ENCODE assay signal across 8 mouse cellular contexts in the genomic region with DNA sequence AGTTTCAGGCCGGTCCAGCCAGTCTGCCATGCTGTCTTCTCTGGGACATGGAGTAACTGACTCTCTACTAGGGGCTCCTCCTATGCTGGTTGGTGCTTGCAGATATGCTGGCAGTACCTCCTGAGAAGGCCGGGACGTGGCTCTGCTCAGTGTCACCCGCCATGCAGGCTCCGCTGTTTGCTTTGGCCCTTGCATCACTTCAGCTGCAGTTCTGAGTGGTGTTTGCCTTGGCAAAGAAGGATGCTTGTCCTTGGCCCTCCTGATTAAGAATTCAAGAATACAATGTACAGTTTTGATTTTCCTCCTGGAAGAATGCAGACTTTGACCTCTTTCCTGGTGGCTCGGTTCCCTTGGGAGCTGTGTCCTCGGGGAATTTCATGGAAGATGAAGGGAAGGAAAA. TPM values are rescaled to one million over a fixed set of nuclear protein-coding genes. Genes with fewer than 3 reads are reported as not detected.
A peak's percentile ranks its signal among the peaks of the same experiment; 100 is the strongest.
DNase-seq lines count a peak whose midpoint lies in the region; ATAC-seq lines count a peak whose summit lies in the region.
"Had no signal": no experiment of that assay in that cellular context is flagged by ENCODE, and none has a peak within 500 bp of the region (broad histone marks: within the 10 kb centered on the region; RNA-seq: fewer than 3 reads in every experiment).

No protein-coding gene starts in this region.

- DNase-seq in neural tube, embryonic 10.5 days (ENCODE audit: extremely low spot score, low spot score), result no peak
- peak; percentile 44 to 83 for DNase-seq in kidney, postnatal 25 days
- peak; percentile 44 for DNase-seq in testis, postnatal 14 days (ENCODE audit: low spot score)
- no peak for DNase-seq in thymus, adult 18-20 months
- DNase-seq in layer of hippocampus, postnatal 14 days (ENCODE audit: low spot score in 2 of 2), result no peak

- H3K4me3 ChIP-seq in neural tube, embryonic 13.5 days, result no peak overlapping the region
- peak overlapping the region; percentile 80 for H3K4me3 ChIP-seq in heart, embryonic 12.5 days
- H3K4me3 ChIP-seq: erythroblast, embryonic 14.5 days had no signal

- no peak overlapping the region for H3K9ac ChIP-seq in neural tube, embryonic 13.5 days
- no peak overlapping the region for H3K9ac ChIP-seq in heart, embryonic 12.5 days

- H3K9me3 ChIP-seq in neural tube, embryonic 13.5 days, result no peaks in the 10 kb centered on the region
- H3K9me3 ChIP-seq in heart, embryonic 12.5 days (replicated peaks), result no peaks in the 10 kb centered on the region

- H3K4me2 ChIP-seq in neural tube, embryonic 13.5 days, result 0 out of 2 replicates have a peak overlapping the region, but pooled peaks have one; percentile 96
- peak overlapping the region; percentile 93 for H3K4me2 ChIP-seq in heart, embryonic 12.5 days

- WGBS in neural tube, embryonic 13.5 days, result 84% methylated on average over 7 of the region's 7 CpGs
- 52% methylated on average over 7 of the region's 7 CpGs for WGBS in heart, embryonic 12.5 days

- H3K36me3 ChIP-seq in neural tube, embryonic 13.5 days, result no peaks in the 10 kb centered on the region
- H3K36me3 ChIP-seq in heart, embryonic 12.5 days, result no peaks in the 10 kb centered on the region

- peaks cover 25% of the 10 kb centered on the region for H3K27me3 ChIP-seq in neural tube, embryonic 13.5 days
- H3K27me3 ChIP-seq in heart, embryonic 12.5 days (replicated peaks), result peaks cover 17% of the 10 kb centered on the region

- no peak overlapping the region for H3K27ac ChIP-seq in neural tube, embryonic 13.5 days (replicated peaks)
- peak overlapping the region; percentile 55 for H3K27ac ChIP-seq in heart, embryonic 12.5 days (ENCODE audit: poor library complexity, severe bottlenecking)

- no peak for ATAC-seq in neural tube, embryonic 13.5 days (ENCODE audit: low read depth)
- ATAC-seq in heart, embryonic 12.5 days (ENCODE audit: insufficient number of reproducible peaks, low FRiP score), result peak; percentile 22; the same call in 1 of the 2 replicates

- peaks cover 44% of the 10 kb centered on the region for H3K4me1 ChIP-seq in neural tube, embryonic 13.5 days (replicated peaks)
- H3K4me1 ChIP-seq in heart, embryonic 12.5 days (replicated peaks), result peaks cover 71% of the 10 kb centered on the region

RNA-seq across cellular contexts. Expression of a gene that starts 2.8 kb away (rescaled TPM):
- 11.1 and 12.7 TPM in 2 replicates for polyA plus RNA-seq in neural tube, embryonic 13.5 days (2015; fragmentation: Nextera tagmentation; extraction: Ambion mirVana)
- polyA plus RNA-seq in heart, embryonic 12.5 days (2016; fragmentation: Nextera tagmentation; extraction: Ambion mirVana), result 15.6 and 16.4 TPM in 2 replicates
- 100 to 1,000 TPM; 148 TPM for total RNA-seq in layer of hippocampus, postnatal 14 days (2021)

RNA-seq across cellular contexts. Expression of a gene that starts 32.1 kb away (rescaled TPM):
- polyA plus RNA-seq in neural tube, embryonic 13.5 days (2015; fragmentation: Nextera tagmentation; extraction: Ambion mirVana), result 97.5 and 102 TPM in 2 replicates
- polyA plus RNA-seq in heart, embryonic 12.5 days (2016; fragmentation: Nextera tagmentation; extraction: Ambion mirVana), result 67.8 and 70.4 TPM in 2 replicates
- 10 to 100 TPM; 37.1 to 39.1 TPM for total RNA-seq in layer of hippocampus, postnatal 14 days (2021)

Comparison
In these comparisons a context has a peak if more than half of its experiments do, and no peak if none do; other contexts are left out.
1. DNase-seq: peak in kidney, postnatal 25 days (2 of 2) and testis, postnatal 14 days (single experiment); none in neural tube, embryonic 10.5 days (single experiment), thymus, adult 18-20 months (0 of 2) and layer of hippocampus, postnatal 14 days (0 of 2).